Mouse (Mus musculus): ENCODE data around the gene Eif5a2.
"Not testable (repeated sequence)": the region's sequence is repeated elsewhere in the genome, so short reads cannot be mapped to it uniquely, and the experiment has no call there.

The Eif5a2 gene

DNA sequence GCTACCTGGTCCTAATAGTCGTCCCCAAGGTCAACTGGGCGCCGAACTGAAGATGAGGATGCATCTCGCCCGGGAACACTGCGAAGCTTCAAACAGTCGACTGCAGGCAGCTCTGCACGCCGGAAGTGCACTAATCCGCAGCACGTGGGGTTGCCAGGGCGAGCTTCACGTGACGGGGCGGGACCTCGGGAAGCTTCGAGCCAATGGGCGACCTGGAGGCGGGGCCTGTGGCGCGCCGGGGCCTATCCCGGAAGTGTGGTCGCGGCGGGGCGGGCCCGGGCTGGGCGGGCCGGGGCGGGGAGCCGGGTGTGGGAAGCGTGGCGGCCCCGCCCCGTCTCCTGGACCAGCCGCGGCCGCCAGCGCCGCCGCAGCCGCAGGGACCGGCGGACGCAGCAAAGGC is at the start of gene Eif5a2:
Gene Eif5a2, plus strand, starts transcription at position 283 of the 400 bp plus-strand sequence.
- DNase-seq (ENCODE audit: low spot score) = peak; percentile 91

DNA sequence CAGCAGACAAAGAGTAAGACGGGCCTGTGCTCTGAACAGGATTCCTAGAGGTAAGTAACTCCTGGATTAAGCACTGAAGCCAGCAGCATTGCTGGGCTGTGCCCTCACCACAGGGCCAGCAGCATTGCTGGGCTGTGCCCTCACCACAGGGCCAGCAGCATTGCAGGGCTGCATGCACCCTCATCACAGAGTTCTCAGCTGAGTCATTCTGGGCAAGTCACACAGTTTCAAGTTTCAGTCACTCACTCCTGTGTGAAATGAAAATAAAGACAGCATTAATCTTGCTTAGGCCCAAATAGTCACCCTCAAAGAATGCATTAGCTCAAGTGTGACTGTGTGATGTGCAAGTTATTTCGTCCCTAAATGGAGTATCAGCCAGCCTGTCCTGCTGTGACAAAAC is 46.4 kb upstream of the Eif5a2 start:
- DNase-seq (ENCODE audit: low spot score) = no peak

- DNase-seq (ENCODE audit: low spot score) = no peak
Measured at GRCm38 (mm10) chr3:28736981-28737380, 44.1 kb upstream of the Eif5a2 start.

GRCm38 (mm10) chr3:28740353-28740752 is 40.7 kb upstream of the Eif5a2 start:
- DNase-seq (ENCODE audit: low spot score) = no peak

- no peak for DNase-seq (ENCODE audit: low spot score)
Measured at GRCm38 (mm10) chr3:28743251-28743650, 37.8 kb upstream of the Eif5a2 start.

- DNase-seq (ENCODE audit: low spot score) = peak; percentile 20
Measured at GRCm38 (mm10) chr3:28745835-28746483, 35.1 kb upstream of the Eif5a2 start.

- no peak for DNase-seq (ENCODE audit: low spot score)
Measured at GRCm38 (mm10) chr3:28748151-28748550, 32.9 kb upstream of the Eif5a2 start.

GRCm38 (mm10) chr3:28748956-28749355 is 32.1 kb upstream of the Eif5a2 start:
- DNase-seq (ENCODE audit: low spot score) = no peak

DNA sequence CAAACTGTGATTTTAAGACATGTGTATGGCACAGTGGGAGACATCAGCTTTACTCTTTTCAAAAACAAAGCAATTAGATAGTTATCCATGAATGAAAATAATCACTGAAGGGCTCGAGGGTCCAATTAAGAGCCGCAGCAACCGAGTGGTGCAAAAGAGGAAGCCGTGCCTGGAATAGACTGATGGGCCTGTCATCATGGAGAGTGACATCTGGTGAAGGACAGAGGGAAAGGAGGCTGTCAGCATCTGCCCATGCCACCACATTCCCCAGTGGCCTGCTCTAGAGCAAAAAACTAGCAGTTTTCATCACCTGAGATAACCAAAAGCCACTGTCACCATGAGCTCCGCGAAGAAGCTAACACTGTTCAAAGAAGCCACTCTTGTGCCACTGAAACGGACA is 25.6 kb upstream of the Eif5a2 start:
- no peak for DNase-seq (ENCODE audit: low spot score)

GRCm38 (mm10) chr3:28761225-28761789 is 19.8 kb upstream of the Eif5a2 start:
- DNase-seq (ENCODE audit: low spot score) = no peak

- no peak for DNase-seq (ENCODE audit: low spot score)
Measured at GRCm38 (mm10) chr3:28766935-28767334, 14.1 kb upstream of the Eif5a2 start.

- DNase-seq (ENCODE audit: low spot score) = no peak
Measured at GRCm38 (mm10) chr3:28768222-28768621, 12.9 kb upstream of the Eif5a2 start.

DNA sequence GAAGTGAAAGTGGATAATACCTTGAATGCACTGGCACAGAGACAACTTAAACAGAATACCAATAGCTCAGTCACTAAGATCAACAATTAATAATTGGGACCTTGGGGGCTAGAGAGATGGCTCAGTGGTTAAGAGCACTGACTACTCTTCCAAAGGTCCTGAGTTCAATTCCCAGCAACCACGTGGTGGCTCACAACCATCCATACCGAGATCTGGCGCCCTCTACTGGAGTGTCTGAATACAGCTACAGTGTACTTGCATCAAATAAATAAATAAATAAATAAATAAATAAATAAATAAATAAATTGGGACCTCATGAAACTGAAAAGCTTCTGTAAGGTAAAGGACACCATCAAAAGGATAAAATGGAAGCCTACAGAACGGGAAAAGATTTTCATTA is 8.2 kb upstream of the Eif5a2 start:
- not testable (repeated sequence) for DNase-seq (ENCODE audit: low spot score)

DNA sequence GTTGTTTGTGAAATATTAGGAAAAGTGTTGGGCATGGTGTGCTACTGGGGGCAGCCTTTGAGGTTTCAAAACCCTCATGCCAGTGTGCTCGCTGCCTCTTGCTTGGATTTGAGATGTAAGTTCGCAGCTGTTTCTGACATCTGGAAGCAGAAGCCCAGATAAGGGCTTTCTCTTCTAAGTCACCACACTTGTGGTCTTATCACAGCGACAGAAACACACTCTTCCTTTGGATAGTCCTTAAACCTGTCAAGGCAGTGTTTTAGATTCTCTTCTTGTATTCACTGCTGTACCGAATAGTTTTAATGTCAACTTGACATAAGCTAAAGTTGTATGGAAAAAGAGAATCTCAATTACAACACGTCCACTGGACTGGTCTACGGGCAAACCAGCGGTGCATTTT is 5.7 kb upstream of the Eif5a2 start:
- peak; percentile 4 for DNase-seq (ENCODE audit: low spot score)

GRCm38 (mm10) chr3:28775958-28776357 is 5.1 kb upstream of the Eif5a2 start:
- DNase-seq (ENCODE audit: low spot score) = peak; percentile 20

- DNase-seq (ENCODE audit: low spot score) = no peak
Measured at GRCm38 (mm10) chr3:28776491-28776890, 4.6 kb upstream of the Eif5a2 start.

GRCm38 (mm10) chr3:28780511-28780910 is 565 bp upstream of the Eif5a2 start:
- no peak for DNase-seq (ENCODE audit: low spot score)

DNA sequence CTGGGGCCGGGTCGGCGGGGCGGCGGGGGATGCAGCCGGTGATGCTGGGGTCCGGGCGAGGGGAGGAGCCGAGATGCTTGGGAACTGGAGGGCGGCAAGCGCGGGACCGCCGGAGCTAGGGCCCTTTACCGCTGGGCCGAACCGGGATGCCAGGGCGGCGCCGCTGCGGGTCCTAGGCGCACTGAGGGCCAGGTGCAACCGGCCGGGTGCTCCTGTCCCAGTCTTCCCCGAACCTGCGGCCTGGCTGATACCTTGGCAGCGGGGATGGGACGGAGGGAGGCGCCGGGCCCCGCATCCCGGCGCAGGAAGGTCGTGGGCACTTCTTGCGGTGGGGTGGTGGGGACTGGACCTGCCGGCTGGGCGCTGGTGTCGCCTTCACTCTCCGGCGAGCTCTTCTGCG is 346 bp downstream of the Eif5a2 start:
- no peak for DNase-seq (ENCODE audit: low spot score)

DNA sequence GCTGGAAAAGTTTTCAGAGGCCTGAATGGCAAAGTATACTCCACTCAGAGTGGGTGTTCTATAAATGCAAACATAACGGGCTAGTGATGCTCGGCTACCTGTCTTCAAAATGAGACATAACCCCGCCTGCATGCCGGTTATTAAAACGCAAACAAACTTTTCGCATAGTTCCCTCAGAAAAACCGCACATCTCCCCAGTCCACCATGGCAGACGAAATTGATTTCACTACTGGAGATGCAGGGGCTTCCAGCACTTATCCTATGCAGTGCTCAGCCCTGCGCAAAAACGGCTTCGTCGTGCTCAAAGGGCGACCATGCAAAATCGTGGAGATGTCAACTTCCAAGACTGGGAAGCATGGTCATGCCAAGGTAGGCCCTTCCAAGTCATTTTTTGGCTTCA is 772 bp downstream of the Eif5a2 start:
- DNase-seq (ENCODE audit: low spot score) = no peak

DNA sequence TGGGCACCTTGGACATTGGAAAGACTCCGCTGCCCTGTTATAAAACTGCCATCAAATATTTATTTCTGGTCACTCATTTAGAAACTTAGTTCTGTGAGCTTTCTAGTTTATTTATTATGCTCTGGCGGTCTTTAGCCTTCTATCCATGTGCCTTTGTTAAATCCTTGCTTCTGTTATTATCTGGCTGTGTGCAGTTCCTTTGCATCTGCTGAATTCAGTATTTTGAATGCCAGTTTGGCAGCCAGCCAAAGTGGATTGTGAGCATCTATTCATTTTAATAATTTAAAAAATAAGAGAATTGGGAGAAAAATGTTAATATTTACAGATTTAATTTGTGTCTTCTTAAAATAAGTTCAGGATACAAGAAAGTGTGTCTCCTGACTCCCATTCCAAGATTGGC is 3.1 kb downstream of the Eif5a2 start:
- DNase-seq (ENCODE audit: low spot score) = no peak

GRCm38 (mm10) chr3:28794835-28795234 is 13.8 kb downstream of the Eif5a2 start:
- DNase-seq (ENCODE audit: low spot score) = no peak

DNA sequence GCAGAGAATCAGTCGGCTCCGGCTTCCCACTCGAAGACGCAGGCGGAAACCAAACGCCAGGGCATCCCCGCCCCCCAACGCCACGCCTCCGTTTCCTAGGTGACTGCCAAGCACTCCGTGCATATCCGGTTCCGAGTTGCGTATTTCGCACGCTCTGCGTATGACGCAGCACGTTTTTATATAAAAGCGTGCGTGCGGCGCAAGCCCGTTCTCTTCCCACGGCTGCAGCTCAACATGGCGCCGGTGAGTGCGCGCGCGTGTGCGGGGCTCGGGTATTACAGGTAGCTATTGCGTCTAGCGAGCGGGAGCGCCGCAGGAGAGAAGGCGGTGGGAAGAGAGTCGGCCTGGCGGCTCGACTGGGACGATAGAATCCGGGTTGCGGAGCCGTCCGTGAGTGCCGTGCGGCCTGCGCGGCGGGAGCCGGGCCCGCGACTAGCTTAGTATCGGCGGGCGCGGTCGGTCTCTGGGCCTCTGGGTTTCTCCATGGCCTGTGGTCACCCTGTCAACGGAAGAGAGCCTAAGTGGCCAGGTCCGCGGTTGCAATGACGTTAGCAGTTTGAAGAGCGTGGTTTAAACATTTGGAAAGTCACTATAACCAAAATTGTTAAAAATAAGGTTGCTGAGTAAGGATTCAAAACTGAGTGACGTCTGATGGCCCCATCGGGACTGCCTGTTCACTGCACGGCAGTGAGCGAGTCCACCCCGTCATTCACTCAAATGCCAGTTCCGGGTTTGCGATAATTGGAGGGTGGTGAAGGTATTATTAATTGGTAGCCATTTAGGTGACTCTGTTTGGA is 24.4 kb downstream of the Eif5a2 start, which contains the start of gene Rpl22l1:
Gene Rpl22l1, plus strand, starts transcription at position 136 of the 797 bp plus-strand sequence.
- peak; percentile 98 for DNase-seq (ENCODE audit: low spot score)

GRCm38 (mm10) chr3:28808039-28808643 is 27.1 kb downstream of the Eif5a2 start:
- no peak for DNase-seq (ENCODE audit: low spot score)

Measured in spleen, adult 12 weeks (tissue).